Mouse (Mus musculus): Measurements from ENCODE around the gene Gm20479. TPM values are rescaled to one million over a fixed set of nuclear protein-coding genes. Genes with fewer than 3 reads are reported as not detected.
A peak's percentile ranks its signal among the peaks of the same experiment; 100 is the strongest.

The Gm20479 gene
- polyA plus RNA-seq, 1 experiment = 0.47 TPM

GRCm38 (mm10) chr7:27396184-27397047 lies 39.2 kb upstream of the Gm20479 start:
- no peaks in the 10 kb centered on the region for H3K36me3 ChIP-seq (ENCODE audit: control insufficient read depth, insufficient read depth, low read length)
- 4% methylated on average over 31 of the region's 68 CpGs for WGBS
- H3K4me3 ChIP-seq (ENCODE audit: extremely low read depth, insufficient read depth, insufficient read length) = no peak overlapping the region
- DNase-seq (ENCODE audit: low read depth in 1 of 2, low spot score in 2 of 2) = no peak
- no peak overlapping the region for H3K27ac ChIP-seq (ENCODE audit: insufficient read depth, low read length)
- H3K27me3 ChIP-seq (ENCODE audit: control insufficient read depth, insufficient read depth, low read length) = peaks cover 9% of the 10 kb centered on the region
- no peaks in the 10 kb centered on the region for H3K4me1 ChIP-seq (ENCODE audit: control insufficient read depth, insufficient read depth, insufficient read length)
- no peak for TF ChIP-seq POLR2A (IDR thresholded peaks at IDR 0.05; ENCODE audit: low read depth, low read length)
- no peak for TF ChIP-seq CTCF (IDR thresholded peaks at IDR 0.05; ENCODE audit: extremely low read depth, insufficient read depth, insufficient read length, insufficient replicate concordance)

- no peak for DNase-seq (ENCODE audit: low read depth in 1 of 2, low spot score in 2 of 2)
- no peaks in the 10 kb centered on the region for H3K4me1 ChIP-seq (ENCODE audit: control insufficient read depth, insufficient read depth, insufficient read length)
- no peak for TF ChIP-seq POLR2A (IDR thresholded peaks at IDR 0.05; ENCODE audit: low read depth, low read length)
- TF ChIP-seq CTCF (IDR thresholded peaks at IDR 0.05; ENCODE audit: extremely low read depth, insufficient read depth, insufficient read length, insufficient replicate concordance) = no peak
- H3K36me3 ChIP-seq (ENCODE audit: control insufficient read depth, insufficient read depth, low read length) = no peaks in the 10 kb centered on the region
- no peak overlapping the region for H3K27ac ChIP-seq (ENCODE audit: insufficient read depth, low read length)
- 9% methylated on average over 22 of the region's 22 CpGs for WGBS
- H3K4me3 ChIP-seq (ENCODE audit: extremely low read depth, insufficient read depth, insufficient read length) = no peak overlapping the region
- H3K27me3 ChIP-seq (ENCODE audit: control insufficient read depth, insufficient read depth, low read length) = peaks cover 9% of the 10 kb centered on the region
Observed at GRCm38 (mm10) chr7:27395521-27396183, 38.4 kb upstream of the Gm20479 start.

DNA sequence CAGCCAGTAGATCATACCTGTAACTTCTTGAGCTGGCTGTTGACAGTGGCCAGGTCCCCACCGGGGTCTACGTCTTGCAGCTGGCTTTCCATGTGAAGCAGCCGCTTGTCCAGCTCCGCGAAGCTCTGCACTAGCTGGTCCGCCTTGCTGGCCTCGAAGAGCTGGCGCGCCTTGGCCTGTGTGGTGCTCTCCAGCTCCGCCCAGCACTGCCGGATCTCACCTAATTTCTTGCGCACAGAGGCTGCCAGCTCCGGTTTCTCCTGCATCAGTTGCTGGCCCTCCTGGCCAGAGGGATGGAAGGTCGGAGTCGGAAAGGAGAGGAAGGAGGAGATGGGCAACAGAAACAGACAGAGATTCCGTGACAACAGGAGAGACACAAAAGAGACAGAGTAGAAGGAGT lies 34.2 kb upstream of the Gm20479 start:
- TF ChIP-seq POLR2A (IDR thresholded peaks at IDR 0.05; ENCODE audit: low read depth, low read length) = no peak
- no peak for TF ChIP-seq CTCF (IDR thresholded peaks at IDR 0.05; ENCODE audit: extremely low read depth, insufficient read depth, insufficient read length, insufficient replicate concordance)
- no peak overlapping the region for H3K27ac ChIP-seq (ENCODE audit: insufficient read depth, low read length)
- H3K4me1 ChIP-seq (ENCODE audit: control insufficient read depth, insufficient read depth, insufficient read length) = no peaks in the 10 kb centered on the region
- H3K27me3 ChIP-seq (ENCODE audit: control insufficient read depth, insufficient read depth, low read length) = peaks cover 6% of the 10 kb centered on the region
- no peaks in the 10 kb centered on the region for H3K36me3 ChIP-seq (ENCODE audit: control insufficient read depth, insufficient read depth, low read length)
- H3K4me3 ChIP-seq (ENCODE audit: extremely low read depth, insufficient read depth, insufficient read length) = no peak overlapping the region
- WGBS = 41% methylated on average over 16 of the region's 16 CpGs
- no peak for DNase-seq (ENCODE audit: low read depth in 1 of 2, low spot score in 2 of 2)

DNA sequence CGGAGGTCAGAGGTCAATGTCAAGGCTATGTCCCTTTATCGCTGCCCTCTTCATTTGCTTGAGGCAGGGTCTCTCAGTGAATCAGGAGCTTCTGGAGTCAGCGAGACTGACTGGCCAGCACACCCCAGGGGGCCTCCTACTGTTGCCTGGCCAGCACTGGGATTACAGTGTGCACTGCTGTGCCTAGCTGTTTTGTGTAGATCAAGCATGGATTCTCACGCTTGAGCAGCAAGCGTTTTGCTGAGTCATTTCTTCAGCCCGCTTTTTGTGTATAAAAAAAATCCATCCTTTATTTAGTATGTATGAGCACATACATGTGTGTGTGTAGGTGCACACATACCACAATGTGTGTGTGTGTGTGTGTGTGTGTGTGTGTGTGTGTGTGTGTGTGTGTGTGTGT lies 32.0 kb upstream of the Gm20479 start:
- no peaks in the 10 kb centered on the region for H3K4me1 ChIP-seq (ENCODE audit: control insufficient read depth, insufficient read depth, insufficient read length)
- no peak overlapping the region for H3K27ac ChIP-seq (ENCODE audit: insufficient read depth, low read length)
- no peaks in the 10 kb centered on the region for H3K36me3 ChIP-seq (ENCODE audit: control insufficient read depth, insufficient read depth, low read length)
- H3K27me3 ChIP-seq (ENCODE audit: control insufficient read depth, insufficient read depth, low read length) = 0 out of 2 replicates have a peak, but pooled peaks cover under 1% of the 10 kb centered on the region
- no peak for DNase-seq (ENCODE audit: low read depth in 1 of 2, low spot score in 2 of 2)
- 55% methylated on average over 6 of the region's 6 CpGs for WGBS
- H3K4me3 ChIP-seq (ENCODE audit: extremely low read depth, insufficient read depth, insufficient read length) = no peak overlapping the region
- TF ChIP-seq POLR2A (IDR thresholded peaks at IDR 0.05; ENCODE audit: low read depth, low read length) = no peak
- no peak for TF ChIP-seq CTCF (IDR thresholded peaks at IDR 0.05; ENCODE audit: extremely low read depth, insufficient read depth, insufficient read length, insufficient replicate concordance)

DNA sequence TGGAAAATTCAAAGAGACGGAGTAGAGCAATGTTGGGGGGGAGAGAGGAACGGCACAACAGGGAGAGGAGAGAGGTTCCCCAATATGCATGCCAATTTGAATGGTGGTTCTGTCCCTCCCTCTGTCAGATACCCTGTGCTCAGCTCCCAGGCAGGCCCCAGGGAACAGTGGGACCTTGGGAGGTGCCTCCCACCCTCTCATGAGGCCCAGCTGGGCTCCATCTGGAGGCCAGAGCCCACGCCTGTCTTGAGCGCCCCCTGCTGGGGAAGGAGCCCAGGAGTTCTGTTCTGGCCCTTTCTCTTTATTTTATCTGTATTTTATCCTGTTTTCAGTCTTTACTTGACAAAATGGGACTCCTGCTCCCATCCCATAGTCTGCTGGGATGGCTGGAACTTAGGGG lies 27.5 kb upstream of the Gm20479 start:
- DNase-seq (ENCODE audit: low read depth in 1 of 2, low spot score in 2 of 2) = peak in 1 of 2 experiments; percentile 66
- 41% methylated on average over 4 of the region's 4 CpGs for WGBS
- no peaks in the 10 kb centered on the region for H3K36me3 ChIP-seq (ENCODE audit: control insufficient read depth, insufficient read depth, low read length)
- no peak overlapping the region for H3K4me3 ChIP-seq (ENCODE audit: extremely low read depth, insufficient read depth, insufficient read length)
- H3K4me1 ChIP-seq (ENCODE audit: control insufficient read depth, insufficient read depth, insufficient read length) = no peaks in the 10 kb centered on the region
- H3K27me3 ChIP-seq (ENCODE audit: control insufficient read depth, insufficient read depth, low read length) = no peaks in the 10 kb centered on the region
- TF ChIP-seq CTCF (IDR thresholded peaks at IDR 0.05; ENCODE audit: extremely low read depth, insufficient read depth, insufficient read length, insufficient replicate concordance) = peak; percentile 84; the same call in 1 of the 2 replicates
- TF ChIP-seq POLR2A (IDR thresholded peaks at IDR 0.05; ENCODE audit: low read depth, low read length) = no peak
- H3K27ac ChIP-seq (ENCODE audit: insufficient read depth, low read length) = no peak overlapping the region

- Histone ChIP-seq H3K36me3 (ENCODE audit: control insufficient read depth, insufficient read depth, low read length) (no peaks in the 10 kb centered on the region), H3K4me1 (ENCODE audit: control insufficient read depth, insufficient read depth, insufficient read length) (no peaks in the 10 kb centered on the region), H3K4me3 (ENCODE audit: extremely low read depth, insufficient read depth, insufficient read length) (no peak overlapping the region), H3K27me3 (ENCODE audit: control insufficient read depth, insufficient read depth, low read length) (no peaks in the 10 kb centered on the region), H3K27ac (ENCODE audit: insufficient read depth, low read length) (no peak overlapping the region)
- DNase-seq (ENCODE audit: low read depth in 1 of 2, low spot score in 2 of 2) = no peak
- TF ChIP-seq CTCF (IDR thresholded peaks at IDR 0.05; ENCODE audit: extremely low read depth, insufficient read depth, insufficient read length, insufficient replicate concordance) = no peak
- TF ChIP-seq POLR2A (IDR thresholded peaks at IDR 0.05; ENCODE audit: low read depth, low read length) = no peak
- 93% methylated on average over 5 of the region's 5 CpGs for WGBS
Observed at GRCm38 (mm10) chr7:27384134-27384533, 26.9 kb upstream of the Gm20479 start.
